Mouse (Mus musculus) MEL (cell line): ENCODE results near the gene Rragc. TPM values are rescaled to one million over a fixed set of nuclear protein-coding genes. Genes with fewer than 3 reads are reported as not detected.

Source experiments
- DNase-seq: peaks from one replicate; pipeline ENCODE4 v3.0.0; 2011; ENCODE audit warnings: low read depth, low spot score
- H3K27ac ChIP-seq: 2 replicates; pipeline ENCODE4 v1.5.1; 2012; ENCODE audit warnings: low read depth, mild to moderate bottlenecking, control low read depth, low read length, moderate library complexity; ENCODE audit not compliant: control insufficient read depth
- H3K27me3 ChIP-seq, 2 experiments: fragments of 150-350 bp in 1 of 2; sonication (generic) in 1 of 2; 2 replicates each; pipeline ENCODE4 v1.6.1; 2012; ENCODE audit warnings: low read length in 2 of 2, mild to moderate bottlenecking in 2 of 2, improper control_type of control experiment in 1 of 2, moderate library complexity in 1 of 2; ENCODE audit not compliant: insufficient read depth in 2 of 2, control insufficient read depth in 1 of 2
- H3K36me3 ChIP-seq, 2 experiments: 2 replicates each; pipeline ENCODE4 v1.6.1; 2012 to 2014; ENCODE audit warnings: low read length in 2 of 2, improper control_type of control experiment in 1 of 2, inconsistent platforms in 1 of 2, mild to moderate bottlenecking in 1 of 2; ENCODE audit not compliant: insufficient read depth in 2 of 2, control insufficient read depth in 1 of 2
- H3K4me1 ChIP-seq, 2 experiments: fragments of 150-350 bp in 1 of 2; sonication (generic) in 1 of 2; 2 replicates each; pipeline ENCODE4 v1.6.1; 2012; ENCODE audit warnings: low read length in 2 of 2, improper control_type of control experiment in 1 of 2, mild to moderate bottlenecking in 1 of 2; ENCODE audit not compliant: insufficient read depth in 2 of 2, control insufficient read depth in 1 of 2
- H3K4me3 ChIP-seq, 2 experiments: fragments of 150-350 bp in 1 of 2; sonication (generic) in 1 of 2; 2 replicates each; pipeline ENCODE4 v1.5.1; 2012; ENCODE audit warnings: low read depth in 2 of 2, low read length in 2 of 2, mild to moderate bottlenecking in 2 of 2, moderate library complexity in 2 of 2, control low read depth in 1 of 2, improper control_type of control experiment in 1 of 2; ENCODE audit not compliant: control insufficient read depth in 1 of 2, insufficient read depth in 1 of 2
- H3K79me2 ChIP-seq: 2 replicates; pipeline ENCODE4 v1.6.1; 2012; ENCODE audit warnings: mild to moderate bottlenecking, low read length, moderate library complexity; ENCODE audit not compliant: control insufficient read depth, poor library complexity, insufficient read depth
- H3K9ac ChIP-seq: 2 replicates; pipeline ENCODE4 v1.6.1; 2012; ENCODE audit warnings: low read depth, mild to moderate bottlenecking, control low read depth, low read length, moderate library complexity; ENCODE audit not compliant: control insufficient read depth, poor library complexity, severe bottlenecking
- H3K9me3 ChIP-seq: fragments of 150-350 bp; sonication (generic); replicated peaks from 2 replicates; pipeline ENCODE4 v1.6.1; 2012; ENCODE audit warnings: mild to moderate bottlenecking, low read length, improper control_type of control experiment, moderate library complexity; ENCODE audit not compliant: insufficient read depth
- CHD1 ChIP-seq: IDR thresholded peaks from 2 replicates; pipeline ENCODE4 v1.6.1; 2012; ENCODE audit warnings: low read depth, mild to moderate bottlenecking, inconsistent platforms, low read length, improper control_type of control experiment
- MAX ChIP-seq: IDR thresholded peaks from 2 replicates; pipeline ENCODE4 v1.6.1; 2011; ENCODE audit warnings: low read length, improper control_type of control experiment
- MAZ ChIP-seq: IDR thresholded peaks from 2 replicates; pipeline ENCODE4 v1.6.1; 2012; ENCODE audit warnings: low read depth, mild to moderate bottlenecking, inconsistent platforms, low read length, improper control_type of control experiment
- MXI1 ChIP-seq: IDR thresholded peaks from 2 replicates; pipeline ENCODE4 v1.6.1; 2011; ENCODE audit warnings: mild to moderate bottlenecking, low read depth, low read length, improper control_type of control experiment
- TBP ChIP-seq: IDR thresholded peaks from 2 replicates; pipeline ENCODE4 v1.8.0; 2011; ENCODE audit warnings: low read depth, low read length, improper control_type of control experiment
- USF2 ChIP-seq, 2 experiments: IDR thresholded peaks; 2 replicates each; pipeline ENCODE4 v1.6.1; 2011 to 2012; ENCODE audit warnings: improper control_type of control experiment in 2 of 2, low read length in 2 of 2, borderline replicate concordance in 1 of 2, inconsistent platforms in 1 of 2, low read depth in 1 of 2, mild to moderate bottlenecking in 1 of 2; ENCODE audit not compliant: insufficient read depth in 1 of 2
- polyA plus RNA-seq, 2 experiments: library from polyadenylated mRNA; stranded (reverse) in 1 of 2; unstranded in 1 of 2; fragments of >175 nt in 1 of 2; fragments of >200 nt in 1 of 2; gene quantifications; 2 replicates each; pipeline versions ENCODE4 v1.2.1 to v1.2.4; 2012; ENCODE audit warnings: low replicate concordance in 2 of 2, low read depth in 1 of 2; ENCODE audit not compliant: insufficient read length in 2 of 2, insufficient read depth in 1 of 2, missing spikeins in 1 of 2
- total RNA-seq: library from RNA; depleted of rRNA; stranded (reverse); fragments of 300-350 nt; gene quantifications from 2 replicates; pipeline ENCODE4 v1.2.3, GENCODE M21; 2012; rRNA removed

Rragc gene
- total and polyA plus RNA-seq, 3 experiments = 21.0 to 36.6 TPM; not detected in 1

GRCm38 (mm10) chr4:123982105-123982504 lies 64.9 kb downstream of the Rragc start:
- DNase-seq = no peak
- no peak overlapping the region for H3K4me3 ChIP-seq
- H3K79me2 ChIP-seq = no peaks in the 10 kb centered on the region
- H3K9ac ChIP-seq = no peak overlapping the region
- TF ChIP-seq MXI1 (no peak), TBP (no peak), MAX (no peak), MAZ (no peak), CHD1 (no peak), USF2 (IDR thresholded peaks at IDR 0.05; ENCODE audit: borderline replicate concordance in 1 of 2, insufficient read depth in 1 of 2, low read depth in 1 of 2, low read length in 2 of 2) (no peak)
- H3K36me3 ChIP-seq = no peaks in the 10 kb centered on the region
- no peaks in the 10 kb centered on the region for H3K27me3 ChIP-seq
- no peaks in the 10 kb centered on the region for H3K9me3 ChIP-seq
- no peak overlapping the region for H3K27ac ChIP-seq
- H3K4me1 ChIP-seq = no peaks in the 10 kb centered on the region

Other genes with a start within 250 kb of the Rragc start
- gene Macf1, start 233.1 kb upstream of the Rragc start, total RNA-seq = 60.8 and 64.6 TPM in 2 replicates
- gene Macf1, start 233.1 kb upstream of the Rragc start, polyA plus RNA-seq = 10 to 100 TPM; 18.5 to 71.4 TPM
- 230 and 252 TPM in 2 replicates for gene Ndufs5, start 199.2 kb upstream of the Rragc start, total RNA-seq
- gene Ndufs5, start 199.2 kb upstream of the Rragc start, polyA plus RNA-seq = 100 to 1,000 TPM in 1 of 2 experiments, not detected in 1; 155 TPM
- 52.9 and 53.3 TPM in 2 replicates for gene Akirin1, start 167.1 kb upstream of the Rragc start, total RNA-seq
- gene Akirin1, start 167.1 kb upstream of the Rragc start, polyA plus RNA-seq = 10 to 100 TPM in 1 of 2 experiments, not detected in 1; 46.3 TPM
- not detected in 2 replicates for gene Rhbdl2, start 129.6 kb upstream of the Rragc start, total RNA-seq
- not detected for gene Rhbdl2, start 129.6 kb upstream of the Rragc start, polyA plus RNA-seq
- not detected in 2 replicates for gene 4933427I04Rik, start 57.8 kb upstream of the Rragc start, total RNA-seq
- gene 4933427I04Rik, start 57.8 kb upstream of the Rragc start, polyA plus RNA-seq = not detected
- gene Mycbp, start 12.6 kb upstream of the Rragc start, total RNA-seq = 50.6 and 54.2 TPM in 2 replicates
- gene Mycbp, start 12.6 kb upstream of the Rragc start, polyA plus RNA-seq = 10 to 100 TPM in 1 of 2 experiments, not detected in 1; 86.6 TPM
- 1.3 and 2.1 TPM in 2 replicates for gene 4930535I16Rik, start 576 bp downstream of the Rragc start, total RNA-seq
- not detected for gene 4930535I16Rik, start 576 bp downstream of the Rragc start, polyA plus RNA-seq